Mouse (Mus musculus) thymus, adult 2 months (tissue): ENCODE measurements around the gene Mrps16.

ENCODE experiments used
- CTCF ChIP-seq: fragments of 200-500 bp; IDR thresholded peaks from 2 replicates; pipeline ENCODE4 v1.5.1; 2012; ENCODE audit warnings: mild to moderate bottlenecking, control low read depth, low read length, moderate library complexity, borderline replicate concordance; ENCODE audit not compliant: control insufficient read depth, poor library complexity, insufficient read depth; ENCODE audit errors: extremely low read depth
- POLR2A ChIP-seq: fragments of 200-500 bp; IDR thresholded peaks from 2 replicates; pipeline ENCODE4 v1.6.1; 2012; ENCODE audit warnings: mild to moderate bottlenecking, low read length, control low read depth, moderate library complexity; ENCODE audit not compliant: control insufficient read depth, poor library complexity, insufficient read depth; ENCODE audit errors: extremely low read depth

DNA sequence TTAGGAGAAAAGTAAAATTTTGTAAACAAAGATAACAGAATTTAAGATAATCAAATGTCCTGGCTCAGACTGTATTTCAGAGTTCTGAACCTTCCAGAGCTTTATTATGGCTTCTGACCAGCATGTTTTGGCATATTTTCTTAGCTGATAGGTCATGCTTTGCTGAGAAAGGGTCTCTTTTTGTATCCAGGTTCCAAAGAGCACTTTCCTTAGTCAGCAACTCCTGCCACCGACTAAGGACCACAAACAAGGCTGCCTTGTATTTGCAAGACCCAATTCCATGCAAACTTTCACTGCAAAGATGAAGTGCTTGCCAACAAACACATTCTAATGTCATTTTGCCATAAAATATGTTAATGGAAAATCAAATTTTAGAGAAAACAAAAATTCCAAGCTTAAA is 36.4 kb upstream of the Mrps16 start:
- TF ChIP-seq CTCF (no peak), POLR2A (no peak)
